Mouse (Mus musculus) stomach, postnatal 0 days (tissue): Measurements from ENCODE around the gene Ccdc8. TPM values are rescaled to one million over a fixed set of nuclear protein-coding genes. Genes with fewer than 3 reads are reported as not detected.
A peak's percentile ranks its signal among the peaks of the same experiment; 100 is the strongest.

Experiments used
- ATAC-seq: fragments of 200-750 bp; cut with Nextera tagmentation; 2 replicates; pipeline ENCODE4 v1.8.0; 2017; ENCODE audit not compliant: low FRiP score, low TSS enrichment
- DNase-seq: peaks from one replicate; pipeline ENCODE4 v3.0.0-alpha.2; 2016; ENCODE audit warnings: low spot score
- H3K27ac ChIP-seq: fragments of 300-500 bp; sonication (generic); replicated peaks from 2 replicates; pipeline ENCODE4 v1.5.1; 2014; ENCODE audit warnings: mild to moderate bottlenecking, control low read depth
- H3K27me3 ChIP-seq: fragments of 300-500 bp; sonication (generic); 2 replicates; pipeline ENCODE4 v1.6.1; 2014; ENCODE audit warnings: low read length; ENCODE audit not compliant: control insufficient read depth, insufficient read depth
- H3K36me3 ChIP-seq: fragments of 300-500 bp; sonication (generic); 2 replicates; pipeline ENCODE4 v1.6.1; 2014; ENCODE audit warnings: low read length, mixed read lengths; ENCODE audit not compliant: control insufficient read depth, insufficient read depth
- H3K4me1 ChIP-seq: fragments of 300-500 bp; sonication (generic); replicated peaks from 2 replicates; pipeline ENCODE4 v1.6.1; 2014; ENCODE audit warnings: antibody characterized with exemption; ENCODE audit not compliant: control insufficient read depth, insufficient read depth
- H3K4me2 ChIP-seq: fragments of 300-500 bp; sonication (generic); replicated peaks from 2 replicates; pipeline ENCODE4 v1.6.1; 2014; ENCODE audit warnings: low read depth, mild to moderate bottlenecking, control low read depth, moderate library complexity
- H3K4me3 ChIP-seq: fragments of 300-500 bp; sonication (generic); 2 replicates; pipeline ENCODE4 v1.5.1; 2014; ENCODE audit warnings: low read depth, low read length, control low read depth
- H3K9ac ChIP-seq: fragments of 300-500 bp; sonication (generic); 2 replicates; pipeline ENCODE4 v1.6.1; 2014; ENCODE audit warnings: mild to moderate bottlenecking, low read length, control low read depth, mixed read lengths
- H3K9me3 ChIP-seq: fragments of 300-500 bp; sonication (generic); 2 replicates; pipeline ENCODE4 v1.6.1; 2016; ENCODE audit warnings: low read length; ENCODE audit not compliant: control insufficient read depth
- CTCF ChIP-seq: IDR thresholded peaks from 2 replicates; pipeline ENCODE4 v1.5.1; 2016; ENCODE audit warnings: antibody characterized with exemption, low read depth, mild to moderate bottlenecking, moderate library complexity
- EP300 ChIP-seq: optimal IDR thresholded peaks from 2 replicates; pipeline ENCODE3; 2016; ENCODE audit warnings: antibody characterized with exemption
- WGBS: fragments of 180-500 bp; shearing (Covaris S2); extraction: QIAGEN DNeasy Blood & Tissue Kit; methylation state at CpG from one replicate; pipeline ENCODE4 v1.1.7; 2014; 5-methylcytosine and 5-hydroxymethylcytosine counted together
- polyA plus RNA-seq: library from polyadenylated mRNA; unstranded; fragments of >200 nt; fragmentation: Nextera tagmentation; extraction: Ambion mirVana; gene quantifications from 2 replicates; pipeline ENCODE4 v1.2.1, GENCODE M21; 2015

The Ccdc8 gene
- polyA plus RNA-seq, 1 experiment from 2014 or later: 4.7 TPM

DNA sequence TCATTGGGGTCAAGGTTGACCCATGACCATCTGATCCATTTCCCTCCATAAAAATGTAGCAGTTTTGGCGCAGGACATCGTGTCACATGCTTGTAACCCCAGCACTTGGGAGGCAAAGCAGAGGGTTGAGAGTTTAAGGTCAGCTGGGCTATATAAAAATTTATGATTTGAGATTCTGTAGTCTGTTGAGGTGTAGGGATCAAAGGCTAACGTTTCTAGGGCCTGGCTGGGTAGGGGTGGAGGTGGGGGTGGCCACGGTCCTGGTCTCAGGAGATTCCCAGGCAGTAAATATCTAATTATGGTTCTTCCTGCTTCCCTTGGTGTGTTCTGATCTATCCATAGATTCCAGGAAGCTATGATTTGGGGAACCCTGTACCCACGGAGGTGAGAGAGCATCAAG lies 30.8 kb upstream of the Ccdc8 start:
- 71% methylated on average over 5 of the region's 5 CpGs for WGBS
- DNase-seq: no peak
- no peak overlapping the region for H3K9ac ChIP-seq

DNA sequence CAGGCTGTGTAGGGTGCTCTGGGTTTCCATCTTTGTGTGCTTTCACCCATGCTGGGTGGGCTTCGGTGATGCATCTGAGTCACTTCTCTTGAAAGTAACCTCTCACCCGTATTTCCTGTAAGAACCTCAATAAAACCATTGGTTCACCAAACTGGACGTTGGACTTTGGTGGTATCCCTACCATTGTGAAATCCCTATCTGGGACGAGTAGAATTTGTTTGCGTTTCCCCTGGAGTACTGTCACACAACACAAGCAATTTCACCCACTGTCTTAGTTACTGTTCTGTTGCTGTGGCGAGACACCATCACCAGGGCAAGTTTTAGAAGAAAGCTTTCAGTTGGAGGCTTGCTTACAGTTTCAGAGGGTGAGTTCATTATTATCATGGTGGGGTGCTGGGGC lies 24.1 kb upstream of the Ccdc8 start:
- WGBS: 82% methylated on average over 6 of the region's 6 CpGs
- H3K9ac ChIP-seq: no peak overlapping the region
- TF ChIP-seq EP300 (no peak), CTCF (no peak)
- no peaks in the 10 kb centered on the region for H3K36me3 ChIP-seq
- no peak overlapping the region for H3K27ac ChIP-seq
- no peaks in the 10 kb centered on the region for H3K9me3 ChIP-seq
- ATAC-seq: no peak
- no peaks in the 10 kb centered on the region for H3K27me3 ChIP-seq
- H3K4me2 ChIP-seq: no peak overlapping the region
- H3K4me1 ChIP-seq: no peaks in the 10 kb centered on the region
- no peak for DNase-seq
- no peak overlapping the region for H3K4me3 ChIP-seq

More for the DNA sequence above, 30.8 kb upstream of the Ccdc8 start:
- Histone ChIP-seq H3K4me2 (no peak overlapping the region), H3K4me1 (no peaks in the 10 kb centered on the region), H3K4me3 (no peak overlapping the region), H3K27me3 (no peaks in the 10 kb centered on the region), H3K9me3 (no peaks in the 10 kb centered on the region), H3K36me3 (no peaks in the 10 kb centered on the region), H3K27ac (no peak overlapping the region)
- no peak for ATAC-seq
- TF ChIP-seq EP300 (no peak), CTCF (no peak)

- no peaks in the 10 kb centered on the region for H3K4me1 ChIP-seq
- no peak overlapping the region for H3K27ac ChIP-seq
- 72% methylated on average over 3 of the region's 3 CpGs for WGBS
- no peak for TF ChIP-seq EP300
- DNase-seq (no peak), ATAC-seq (no peak)
- no peak overlapping the region for H3K4me2 ChIP-seq
- no peak overlapping the region for H3K9ac ChIP-seq
- H3K9me3 ChIP-seq: no peaks in the 10 kb centered on the region
- no peak overlapping the region for H3K4me3 ChIP-seq
- no peaks in the 10 kb centered on the region for H3K27me3 ChIP-seq
- no peaks in the 10 kb centered on the region for H3K36me3 ChIP-seq
These were observed 21.3 kb upstream of the Ccdc8 start for GRCm38 (mm10) chr7:16971160-16971559.

DNA sequence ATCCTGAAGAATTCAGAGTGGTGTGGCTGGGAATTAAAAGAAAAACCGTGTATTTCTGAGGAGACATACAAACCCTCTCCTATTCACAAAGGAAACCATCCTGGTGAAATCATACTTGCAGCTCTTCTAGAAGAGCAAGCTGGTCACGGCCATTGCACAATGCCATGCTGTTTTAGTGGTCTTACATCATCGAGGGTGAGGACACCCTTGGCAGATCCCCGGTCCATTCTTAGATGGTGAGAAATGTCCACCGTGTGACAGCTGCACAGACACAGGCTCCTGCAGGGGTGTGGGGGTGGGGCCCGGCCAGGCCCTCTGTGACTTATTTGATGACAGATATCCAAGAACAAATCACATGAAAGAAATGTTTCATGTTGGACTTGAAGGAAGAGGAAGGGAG lies 18.5 kb upstream of the Ccdc8 start:
- Histone ChIP-seq H3K27me3 (no peaks in the 10 kb centered on the region), H3K36me3 (no peaks in the 10 kb centered on the region), H3K9me3 (no peaks in the 10 kb centered on the region), H3K4me3 (no peak overlapping the region), H3K4me1 (no peaks in the 10 kb centered on the region), H3K9ac (no peak overlapping the region), H3K4me2 (no peak overlapping the region), H3K27ac (no peak overlapping the region)
- TF ChIP-seq CTCF: no peak
- TF ChIP-seq EP300: no peak
- DNase-seq (no peak), ATAC-seq (peak; percentile 18; the same call in 1 of the 2 replicates)
- 58% methylated on average over 6 of the region's 6 CpGs for WGBS

GRCm38 (mm10) chr7:16976298-16976697 lies 16.2 kb upstream of the Ccdc8 start:
- no peaks in the 10 kb centered on the region for H3K4me1 ChIP-seq
- no peak overlapping the region for H3K4me2 ChIP-seq
- H3K9ac ChIP-seq: no peak overlapping the region
- H3K36me3 ChIP-seq: no peaks in the 10 kb centered on the region
- no peaks in the 10 kb centered on the region for H3K27me3 ChIP-seq
- H3K4me3 ChIP-seq: no peak overlapping the region
- no peaks in the 10 kb centered on the region for H3K9me3 ChIP-seq
- 53% methylated on average over 8 of the region's 8 CpGs for WGBS
- H3K27ac ChIP-seq: no peak overlapping the region
- TF ChIP-seq CTCF (no peak), EP300 (no peak)
- ATAC-seq (no peak), DNase-seq (no peak)

DNA sequence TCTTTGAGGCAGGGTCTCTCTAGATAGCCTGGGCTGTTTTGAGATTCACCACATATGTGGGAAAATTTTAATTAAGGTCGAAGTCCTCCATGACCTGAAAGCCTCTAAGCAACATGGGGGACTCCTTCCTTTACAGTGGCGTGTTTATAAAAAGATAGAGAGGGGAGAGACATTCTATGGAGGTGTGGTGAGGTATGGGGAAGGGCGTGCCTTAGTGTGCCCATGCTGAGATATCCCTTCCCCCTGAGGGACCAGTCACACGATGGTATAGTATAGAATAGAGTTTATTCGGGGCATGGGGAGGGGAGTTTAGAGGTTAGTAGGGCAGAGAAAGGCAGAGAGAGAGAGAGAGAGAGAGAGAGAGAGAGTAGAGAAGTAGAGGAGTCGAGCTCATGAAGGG lies 14.3 kb upstream of the Ccdc8 start:
- H3K4me3 ChIP-seq: no peak overlapping the region
- H3K4me2 ChIP-seq: no peak overlapping the region
- no peaks in the 10 kb centered on the region for H3K27me3 ChIP-seq
- H3K9me3 ChIP-seq: no peaks in the 10 kb centered on the region
- no peaks in the 10 kb centered on the region for H3K4me1 ChIP-seq
- TF ChIP-seq CTCF: no peak
- no peak for TF ChIP-seq EP300
- ATAC-seq (no peak), DNase-seq (no peak)
- H3K27ac ChIP-seq: no peak overlapping the region
- no peaks in the 10 kb centered on the region for H3K36me3 ChIP-seq
- WGBS: 63% methylated on average over 6 of the region's 6 CpGs
- H3K9ac ChIP-seq: no peak overlapping the region
